Mouse (Mus musculus) kidney, adult 9 months (tissue): ENCODE results near the gene Cep83.
"Not testable (repeated sequence)": the region's sequence is repeated elsewhere in the genome, so short reads cannot be mapped to it uniquely, and the experiment has no call there.

Experiments
- DNase-seq: peaks from one replicate; pipeline ENCODE4 v3.0.0; 2022

Gene Cep83

DNA sequence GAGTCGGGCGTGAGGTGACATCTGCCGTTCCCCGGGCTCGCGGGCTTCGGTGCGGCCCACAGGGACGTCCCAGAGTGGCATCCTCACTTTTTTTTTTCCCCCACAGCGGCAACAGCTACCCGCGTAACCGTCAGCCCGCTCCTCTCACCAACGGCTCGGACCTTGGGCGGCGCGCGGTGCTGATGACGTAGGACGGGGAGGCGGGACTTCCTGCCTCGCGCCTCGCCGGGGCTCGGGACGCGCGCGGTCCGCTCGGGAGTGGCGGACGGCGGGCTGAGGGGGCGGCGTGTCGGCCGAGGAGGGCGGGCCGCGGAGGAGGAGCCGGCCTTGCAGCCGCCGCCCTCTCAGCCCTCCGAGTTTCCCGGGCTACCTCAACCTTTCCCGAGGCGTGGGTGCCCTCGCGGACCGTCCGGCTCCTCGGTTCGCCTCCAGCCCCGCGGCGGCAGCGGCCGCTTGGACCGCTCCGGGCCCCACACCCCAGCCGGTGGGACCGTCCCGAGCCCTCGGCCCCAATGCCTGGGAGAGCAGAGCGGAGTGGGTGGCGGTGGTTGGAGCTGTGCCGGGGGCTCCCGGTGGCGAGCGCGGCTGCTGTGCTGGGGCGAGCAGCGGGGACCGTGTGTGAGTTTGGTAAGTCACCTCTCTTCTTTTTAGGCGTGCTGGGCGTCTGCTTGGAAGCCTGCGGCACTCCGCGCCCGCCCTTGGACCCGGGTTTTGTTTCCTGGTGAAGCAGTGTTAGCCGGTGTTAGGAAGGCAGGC, at the start of gene Cep83:
Gene Cep83 (plus strand): TSS at position 235 of the 756 bp plus-strand sequence.
- peak; percentile 93 for DNase-seq

DNA sequence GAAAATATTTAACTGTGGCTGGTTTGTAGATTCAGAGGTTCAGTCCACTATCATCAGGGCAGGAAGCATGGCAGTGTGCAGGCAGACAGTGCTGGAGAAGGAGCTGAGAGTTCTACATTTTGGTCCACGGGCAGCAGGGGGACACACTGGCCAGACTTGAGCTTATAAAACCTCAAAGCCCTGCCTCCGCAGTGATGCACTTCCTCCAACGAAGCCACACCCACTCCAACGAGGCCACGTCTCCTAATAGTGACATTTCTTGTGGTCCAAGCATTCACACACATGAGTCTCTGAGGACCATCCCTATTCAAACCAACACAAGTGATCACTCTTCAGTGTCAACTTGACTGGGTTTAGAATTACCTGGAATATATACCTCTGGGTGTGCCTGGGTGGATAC, 49.2 kb upstream of the Cep83 start:
- DNase-seq = no peak

GRCm38 (mm10) chr10:94640067-94640466, 48.4 kb upstream of the Cep83 start:
- no peak for DNase-seq

GRCm38 (mm10) chr10:94664036-94664435, 24.4 kb upstream of the Cep83 start:
- peak; percentile 64 for DNase-seq

- DNase-seq = no peak
Measured at GRCm38 (mm10) chr10:94664455-94664854, 24.0 kb upstream of the Cep83 start.

- DNase-seq = no peak
Measured at GRCm38 (mm10) chr10:94668147-94668546, 20.3 kb upstream of the Cep83 start.

DNA sequence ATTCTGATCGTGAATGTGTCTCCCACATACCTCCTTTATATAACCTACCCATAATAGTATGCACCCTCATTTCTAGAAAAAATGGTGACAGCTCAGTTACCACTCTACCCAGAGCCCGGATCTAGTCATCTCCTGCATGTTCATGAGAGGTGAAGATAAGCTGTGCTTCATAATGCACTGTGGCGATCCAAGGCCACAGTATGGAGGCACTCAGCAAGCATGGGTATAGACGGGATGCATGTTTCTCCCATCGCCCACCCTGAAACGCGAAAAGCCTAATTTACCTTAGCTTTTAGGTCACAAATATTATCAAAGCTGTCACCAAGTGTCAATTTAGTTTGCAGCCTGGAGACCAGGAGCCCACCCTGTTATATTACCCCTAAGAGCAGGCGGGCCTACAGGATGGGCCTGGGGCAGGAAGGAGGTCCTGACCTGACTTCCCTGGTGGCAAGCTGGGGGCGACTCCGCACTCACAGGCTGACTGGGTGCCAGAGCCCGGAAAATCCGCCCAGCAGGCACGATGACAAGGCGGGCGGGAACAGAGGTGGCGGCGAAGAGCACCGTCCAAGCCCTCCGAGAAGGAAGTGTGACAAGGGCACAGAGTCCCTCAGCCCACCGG, 544 bp upstream of the Cep83 start:
- DNase-seq = no peak

DNA sequence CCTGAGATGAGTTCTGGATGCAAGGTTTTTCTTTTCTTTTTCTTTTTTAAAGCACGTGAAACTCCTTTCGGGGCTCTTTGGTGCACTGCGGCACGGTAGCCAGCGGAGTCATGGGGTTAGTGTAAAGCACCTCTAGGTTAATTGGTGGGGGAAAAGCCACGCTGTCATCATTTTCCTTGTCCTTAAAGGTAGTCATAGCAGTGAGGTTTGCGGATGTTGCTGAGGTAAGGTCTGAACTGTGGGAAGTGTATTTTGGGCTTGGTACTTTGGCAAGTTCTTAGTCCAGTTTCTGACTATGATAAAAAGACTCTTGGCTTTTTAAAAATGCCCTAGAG, 689 bp downstream of the Cep83 start:
- no peak for DNase-seq

DNA sequence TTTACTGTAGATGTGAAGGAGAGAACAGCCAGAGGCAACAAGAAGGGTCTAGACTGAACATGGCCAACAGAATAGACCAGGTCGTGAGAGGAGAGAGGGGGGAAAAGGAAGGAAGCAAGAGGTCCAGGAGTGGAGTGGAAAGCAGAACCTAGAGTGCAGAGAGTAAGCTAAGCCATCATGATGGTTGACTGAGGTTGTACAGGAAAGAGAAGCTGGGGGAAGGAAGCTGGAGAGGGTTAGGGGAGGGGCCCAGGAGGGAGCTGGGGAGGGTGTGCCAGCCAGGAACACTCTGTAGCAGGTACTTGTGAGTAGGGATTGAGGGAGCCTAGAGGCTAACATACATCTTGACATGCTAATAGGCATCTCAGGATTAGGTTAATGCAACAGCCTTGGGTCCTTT, 1.9 kb downstream of the Cep83 start:
- DNase-seq = no peak

GRCm38 (mm10) chr10:94692163-94692562, 3.7 kb downstream of the Cep83 start:
- DNase-seq = no peak

GRCm38 (mm10) chr10:94705643-94706258, 17.3 kb downstream of the Cep83 start:
- DNase-seq = no peak

GRCm38 (mm10) chr10:94706695-94707094, 18.2 kb downstream of the Cep83 start:
- DNase-seq = no peak

- peak; percentile 17 for DNase-seq
Measured at GRCm38 (mm10) chr10:94709622-94710319, 21.3 kb downstream of the Cep83 start.

DNA sequence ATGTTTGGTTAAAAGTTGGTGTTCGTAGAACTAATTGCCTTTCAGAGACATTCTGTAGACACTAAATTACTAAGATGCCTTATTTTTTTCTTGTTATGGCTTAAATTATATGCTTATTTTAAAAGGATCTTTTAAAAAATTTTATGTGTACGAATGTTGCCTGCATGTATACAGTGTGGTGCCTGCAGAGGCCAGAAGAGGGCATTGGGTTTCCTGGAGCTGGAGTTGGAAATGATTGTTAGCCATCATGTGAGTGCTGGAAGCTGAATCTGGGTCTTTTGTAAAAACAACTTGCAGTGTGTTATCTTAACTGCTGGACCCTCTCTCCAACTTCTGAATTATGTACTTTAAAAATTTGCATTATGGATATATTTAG, 21.9 kb downstream of the Cep83 start:
- no peak for DNase-seq

DNA sequence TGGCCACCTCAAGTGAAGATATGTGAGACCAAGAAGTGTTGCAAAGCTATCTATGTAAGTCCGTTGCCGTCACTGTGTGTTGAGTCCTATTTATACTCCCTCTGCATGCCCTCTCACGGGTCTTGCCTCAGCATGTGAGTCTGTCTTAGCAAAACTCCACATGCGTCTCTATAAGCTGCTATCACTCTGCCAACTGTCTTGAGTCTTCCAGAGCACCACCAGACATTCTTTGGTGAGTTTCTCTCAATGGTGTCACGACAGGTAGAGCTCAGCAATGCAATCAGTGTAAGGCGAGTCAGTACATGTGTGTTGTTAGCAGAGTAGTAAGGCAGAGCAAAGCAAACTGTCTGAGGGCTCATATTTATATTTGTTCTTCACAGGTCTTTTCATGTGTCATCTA, 31.8 kb downstream of the Cep83 start:
- no peak for DNase-seq

DNA sequence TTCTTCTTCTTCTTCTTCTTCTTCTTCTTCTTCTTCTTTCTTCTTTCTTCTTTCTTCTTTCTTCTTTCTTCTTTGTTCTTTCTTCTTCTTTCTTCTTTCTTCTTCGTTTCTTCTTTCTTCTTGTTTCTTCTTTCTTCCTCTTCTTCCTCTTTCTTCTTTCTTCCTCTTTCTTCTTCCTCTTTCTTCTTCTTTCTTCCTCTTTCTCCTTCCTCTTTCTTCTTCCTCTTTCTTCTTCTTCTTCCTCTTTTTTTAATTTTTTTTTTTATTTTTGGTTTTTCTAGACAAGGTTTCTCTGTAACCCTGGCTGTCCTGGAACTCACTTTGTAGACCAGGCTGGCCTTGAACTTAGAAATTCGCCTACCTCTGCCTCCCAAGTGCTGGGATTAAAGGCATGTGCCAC, 39.6 kb downstream of the Cep83 start:
- not testable (repeated sequence) for DNase-seq

- no peak for DNase-seq
Measured at GRCm38 (mm10) chr10:94730445-94730844, 42.0 kb downstream of the Cep83 start.

- no peak for DNase-seq
Measured at GRCm38 (mm10) chr10:94734829-94735228, 46.4 kb downstream of the Cep83 start.

DNA sequence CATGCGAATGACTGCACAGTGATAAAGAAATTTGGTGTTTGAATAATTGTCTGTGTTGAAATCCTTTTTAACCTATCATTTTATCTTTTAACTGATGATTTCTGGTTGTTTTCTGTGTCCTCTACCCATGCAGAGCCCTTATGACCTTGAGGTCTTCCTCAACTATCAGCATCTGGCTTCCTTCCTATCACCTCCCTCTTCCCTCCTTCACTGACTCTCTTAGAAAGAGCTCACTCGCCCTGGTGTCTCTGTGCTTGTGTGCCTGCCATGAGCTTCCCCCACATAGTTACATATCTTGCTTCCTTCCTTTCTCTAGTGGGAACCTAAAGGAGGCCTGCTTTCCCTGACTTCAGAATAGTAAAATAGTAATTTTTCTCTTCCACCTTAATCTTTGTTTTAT, 51.8 kb downstream of the Cep83 start:
- DNase-seq = no peak

DNA sequence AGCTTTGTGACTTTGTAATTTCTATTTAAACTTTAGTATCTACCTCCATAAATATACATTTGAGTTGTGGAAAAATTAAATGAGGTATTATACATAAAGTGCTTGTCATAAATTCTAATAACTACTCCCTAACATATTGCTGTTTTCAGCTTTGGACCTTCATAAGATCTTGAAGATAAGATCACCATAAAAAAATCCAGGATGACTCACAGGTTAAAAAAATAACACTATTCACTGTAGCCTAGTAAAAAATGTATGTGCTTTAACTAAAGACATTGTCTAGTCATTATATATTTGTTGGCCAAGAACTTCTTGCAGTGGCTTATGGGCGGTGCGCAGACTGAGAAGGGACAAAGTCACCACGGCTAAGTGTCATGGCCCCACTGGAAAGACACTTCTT, 53.0 kb downstream of the Cep83 start:
- DNase-seq = no peak

- no peak for DNase-seq
Measured at GRCm38 (mm10) chr10:94747011-94747410, 58.6 kb downstream of the Cep83 start.

- DNase-seq = no peak
Measured at GRCm38 (mm10) chr10:94771496-94771895, 83.0 kb downstream of the Cep83 start.

GRCm38 (mm10) chr10:94777576-94777975, 89.1 kb downstream of the Cep83 start:
- no peak for DNase-seq

DNA sequence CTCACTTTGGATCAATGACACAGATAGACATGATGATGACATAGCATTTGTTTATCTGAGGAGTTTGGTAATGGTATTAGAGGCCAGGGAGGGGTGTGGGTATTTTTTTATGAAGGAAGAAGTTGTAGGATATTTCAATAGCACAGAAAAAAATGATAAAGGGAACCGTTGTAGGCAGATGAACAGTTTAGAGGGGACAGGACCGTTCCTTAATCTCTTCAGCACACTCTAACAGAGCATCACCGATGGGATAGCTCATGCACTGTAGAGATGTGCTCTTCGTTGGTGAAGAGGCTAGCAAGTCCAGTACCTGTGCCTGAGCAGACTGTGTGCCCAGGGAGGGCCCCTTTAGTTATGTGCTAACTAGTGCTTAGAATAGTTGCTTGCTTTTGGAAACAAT, 90.9 kb downstream of the Cep83 start:
- no peak for DNase-seq
